Mouse (Mus musculus) intestine, embryonic 16.5 days (tissue): ENCODE measurements around the gene Ccr1l1. TPM values are rescaled to one million over a fixed set of nuclear protein-coding genes. Genes with fewer than 3 reads are reported as not detected.
A peak's percentile ranks its signal among the peaks of the same experiment; 100 is the strongest.

Experiments
- ATAC-seq: fragments of 200-750 bp; cut with Nextera tagmentation; 2 replicates; pipeline ENCODE4 v1.8.0; 2017; ENCODE audit warnings: moderate TSS enrichment, moderate library complexity
- H3K27ac ChIP-seq: fragments of 300-500 bp; sonication (generic); 2 replicates; pipeline ENCODE4 v1.5.1; 2014; ENCODE audit warnings: mild to moderate bottlenecking, low read length
- H3K27me3 ChIP-seq: fragments of 300-500 bp; sonication (generic); replicated peaks from 2 replicates; pipeline ENCODE4 v1.6.1; 2014; ENCODE audit warnings: low read length, control low read depth, mixed read lengths; ENCODE audit not compliant: control insufficient read depth, insufficient read depth
- H3K36me3 ChIP-seq: fragments of 300-500 bp; sonication (generic); 2 replicates; pipeline ENCODE4 v1.6.1; 2014; ENCODE audit warnings: low read length, control low read depth; ENCODE audit not compliant: control insufficient read depth, insufficient read depth
- H3K4me1 ChIP-seq: fragments of 300-500 bp; sonication (generic); 2 replicates; pipeline ENCODE4 v1.6.1; 2014; ENCODE audit warnings: low read length, control low read depth, mixed read lengths; ENCODE audit not compliant: control insufficient read depth, insufficient read depth
- H3K4me2 ChIP-seq: fragments of 300-500 bp; sonication (generic); 2 replicates; pipeline ENCODE4 v1.6.1; 2014; ENCODE audit warnings: low read depth, low read length, control low read depth
- H3K4me3 ChIP-seq: fragments of 300-500 bp; sonication (generic); 2 replicates; pipeline ENCODE4 v1.5.1; 2014; ENCODE audit warnings: mild to moderate bottlenecking, low read length
- H3K9ac ChIP-seq: fragments of 300-500 bp; sonication (generic); 2 replicates; pipeline ENCODE4 v1.6.1; 2014; ENCODE audit warnings: low read depth, low read length
- H3K9me3 ChIP-seq: fragments of 300-500 bp; sonication (generic); 2 replicates; pipeline ENCODE4 v1.6.1; 2016; ENCODE audit warnings: low read length, control low read depth; ENCODE audit not compliant: control insufficient read depth
- WGBS: fragments of 180-500 bp; shearing (Covaris S2); extraction: QIAGEN DNeasy Blood & Tissue Kit; methylation state at CpG from one replicate; pipeline ENCODE4 v1.1.7; 2014; 5-methylcytosine and 5-hydroxymethylcytosine counted together
- polyA plus RNA-seq: library from polyadenylated mRNA; unstranded; fragments of >200 nt; fragmentation: Nextera tagmentation; extraction: Ambion mirVana; gene quantifications from 2 replicates; pipeline ENCODE4 v1.2.1, GENCODE M21; 2015

Gene Ccr1l1
- polyA plus RNA-seq, 1 experiment from 2014 or later = not detected

GRCm38 (mm10) chr9:123931761-123932700 lies 46.2 kb downstream of the Ccr1l1 start:
- Histone ChIP-seq H3K9me3 (no peaks in the 10 kb centered on the region), H3K4me1 (no peaks in the 10 kb centered on the region), H3K27me3 (no peaks in the 10 kb centered on the region), H3K4me2 (no peak overlapping the region), H3K9ac (no peak overlapping the region), H3K27ac (no peak overlapping the region), H3K4me3 (no peak overlapping the region), H3K36me3 (no peaks in the 10 kb centered on the region)
- 54% methylated on average over 6 of the region's 6 CpGs for WGBS
- ATAC-seq = peak; percentile 51

GRCm38 (mm10) chr9:123930926-123931325 lies 47.3 kb downstream of the Ccr1l1 start:
- 74% methylated on average over 3 of the region's 3 CpGs for WGBS
- H3K4me1 ChIP-seq = no peaks in the 10 kb centered on the region
- no peak overlapping the region for H3K27ac ChIP-seq
- H3K9ac ChIP-seq = no peak overlapping the region
- no peak overlapping the region for H3K4me2 ChIP-seq
- no peaks in the 10 kb centered on the region for H3K27me3 ChIP-seq
- no peaks in the 10 kb centered on the region for H3K36me3 ChIP-seq
- no peaks in the 10 kb centered on the region for H3K9me3 ChIP-seq
- ATAC-seq = no peak
- H3K4me3 ChIP-seq = no peak overlapping the region

GRCm38 (mm10) chr9:123930476-123930875 lies 47.7 kb downstream of the Ccr1l1 start:
- Histone ChIP-seq H3K9me3 (no peaks in the 10 kb centered on the region), H3K4me1 (no peaks in the 10 kb centered on the region), H3K4me2 (no peak overlapping the region), H3K4me3 (no peak overlapping the region), H3K27ac (no peak overlapping the region), H3K9ac (no peak overlapping the region), H3K36me3 (no peaks in the 10 kb centered on the region), H3K27me3 (no peaks in the 10 kb centered on the region)
- WGBS = 78% methylated on average over 3 of the region's 3 CpGs
- ATAC-seq = no peak

- Histone ChIP-seq H3K9ac (no peak overlapping the region), H3K36me3 (no peaks in the 10 kb centered on the region), H3K4me2 (no peak overlapping the region), H3K27ac (no peak overlapping the region), H3K4me3 (no peak overlapping the region), H3K27me3 (no peaks in the 10 kb centered on the region), H3K4me1 (no peaks in the 10 kb centered on the region), H3K9me3 (no peaks in the 10 kb centered on the region)
- no peak for ATAC-seq
- 76% methylated on average over 4 of the region's 4 CpGs for WGBS
Measured at GRCm38 (mm10) chr9:123929936-123930335, 48.3 kb downstream of the Ccr1l1 start.

GRCm38 (mm10) chr9:123928759-123929246 lies 49.4 kb downstream of the Ccr1l1 start:
- Histone ChIP-seq H3K27ac (no peak overlapping the region), H3K9me3 (no peaks in the 10 kb centered on the region), H3K4me2 (no peak overlapping the region), H3K27me3 (no peaks in the 10 kb centered on the region), H3K9ac (no peak overlapping the region), H3K4me3 (no peak overlapping the region), H3K4me1 (no peaks in the 10 kb centered on the region), H3K36me3 (no peaks in the 10 kb centered on the region)
- 40% methylated on average over 8 of the region's 8 CpGs for WGBS
- no peak for ATAC-seq

- Histone ChIP-seq H3K27me3 (no peaks in the 10 kb centered on the region), H3K4me3 (no peak overlapping the region), H3K9me3 (no peaks in the 10 kb centered on the region), H3K36me3 (no peaks in the 10 kb centered on the region), H3K27ac (no peak overlapping the region; the same call in 1 of the 2 replicates), H3K9ac (no peak overlapping the region), H3K4me2 (no peak overlapping the region), H3K4me1 (no peaks in the 10 kb centered on the region)
- 65% methylated on average over 12 of the region's 12 CpGs for WGBS
- ATAC-seq = no peak
Measured at GRCm38 (mm10) chr9:123928118-123928758, 50.0 kb downstream of the Ccr1l1 start.

- Histone ChIP-seq H3K27ac (no peak overlapping the region), H3K27me3 (no peaks in the 10 kb centered on the region), H3K4me1 (no peaks in the 10 kb centered on the region), H3K36me3 (no peaks in the 10 kb centered on the region), H3K4me3 (no peak overlapping the region), H3K9me3 (no peaks in the 10 kb centered on the region), H3K4me2 (no peak overlapping the region), H3K9ac (no peak overlapping the region)
- no peak for ATAC-seq
- 65% methylated on average over 16 of the region's 16 CpGs for WGBS
Measured at GRCm38 (mm10) chr9:123927281-123927960, 50.8 kb downstream of the Ccr1l1 start.
